Mouse (Mus musculus): Measurements from ENCODE around the gene Mrps34. TPM values are rescaled to one million over a fixed set of nuclear protein-coding genes. Genes with fewer than 3 reads are reported as not detected.
A peak's percentile ranks its signal among the peaks of the same experiment; 100 is the strongest.

Gene Mrps34
- total RNA-seq, 1 experiment from 2014 or later = 9.4 TPM

GRCm38 (mm10) chr17:24937266-24937665, 42.4 kb downstream of the Mrps34 start:
- ATAC-seq (ENCODE audit: extremely low read depth, insufficient number of reproducible peaks, low FRiP score, poor library complexity, severe bottlenecking) = no peak

DNA sequence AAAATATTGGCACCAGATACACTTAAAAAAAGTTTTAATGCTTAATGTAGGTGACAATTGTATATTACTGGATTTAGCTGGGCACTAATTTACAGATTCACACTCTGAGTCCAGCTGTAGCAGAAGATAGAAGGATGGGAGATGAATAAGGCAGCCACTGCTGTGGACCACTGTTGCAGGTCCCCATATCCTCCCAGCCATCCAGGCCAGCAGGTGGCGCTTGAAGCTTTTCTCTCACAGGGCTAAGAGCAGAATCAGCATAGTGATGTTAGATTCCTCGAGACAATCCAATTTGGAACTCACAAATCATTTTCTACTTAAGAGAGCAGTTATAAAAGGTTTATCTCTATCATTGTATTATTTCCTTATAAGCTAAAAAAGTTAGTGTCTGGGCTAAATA, 47.5 kb downstream of the Mrps34 start:
- ATAC-seq (ENCODE audit: extremely low read depth, insufficient number of reproducible peaks, low FRiP score, poor library complexity, severe bottlenecking) = peak; percentile 73

GRCm38 (mm10) chr17:24943036-24943435, 48.1 kb downstream of the Mrps34 start:
- ATAC-seq (ENCODE audit: extremely low read depth, insufficient number of reproducible peaks, low FRiP score, poor library complexity, severe bottlenecking) = no peak

DNA sequence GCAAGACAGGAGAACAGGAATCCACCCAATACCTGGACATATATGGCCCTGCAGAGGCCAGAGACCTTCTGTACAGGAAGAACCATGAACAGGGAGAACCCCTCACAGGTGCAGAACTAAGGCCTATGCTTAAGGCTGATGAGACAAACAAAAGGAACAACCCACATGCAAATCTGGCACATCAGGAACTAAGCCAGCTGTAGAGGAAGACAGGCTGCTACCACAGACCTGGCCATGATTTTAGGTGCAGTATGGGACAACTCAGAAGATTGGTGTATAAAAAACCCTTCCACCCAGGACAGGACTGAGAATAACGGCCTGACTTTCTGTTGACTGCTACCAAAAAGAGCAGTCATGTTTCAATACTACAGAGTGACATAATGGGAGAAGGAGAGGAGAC, 48.7 kb downstream of the Mrps34 start:
- ATAC-seq (ENCODE audit: extremely low read depth, insufficient number of reproducible peaks, low FRiP score, poor library complexity, severe bottlenecking) = peak; percentile 63

Other genes starting within 250 kb of the Mrps34 start
- gene Slc9a3r2, start 244.8 kb upstream of the Mrps34 start, total RNA-seq (2017) = 0.37 and 0.58 TPM in 2 replicates
- gene Npw, start 236.7 kb upstream of the Mrps34 start, total RNA-seq (2017) = not detected in 2 replicates
- 17.6 and 21.4 TPM in 2 replicates for gene Zfp598, start 225.4 kb upstream of the Mrps34 start, total RNA-seq (2017)
- 0.25 TPM in 1 of 2 replicates, not detected in the other for gene Syngr3, start 205.2 kb upstream of the Mrps34 start, total RNA-seq (2017)
- 17.1 and 23.3 TPM in 2 replicates for gene Gfer, start 199.0 kb upstream of the Mrps34 start, total RNA-seq (2017)
- 0.86 and 1.6 TPM in 2 replicates for gene Noxo1, start 198.9 kb upstream of the Mrps34 start, total RNA-seq (2017)
- 10.1 and 10.4 TPM in 2 replicates for gene Tbl3, start 187.5 kb upstream of the Mrps34 start, total RNA-seq (2017)
- gene Rnf151, start 177.1 kb upstream of the Mrps34 start, total RNA-seq (2017) = 0.86 TPM in 1 of 2 replicates, not detected in the other
- 574 and 580 TPM in 2 replicates for gene Rps2, start 177.0 kb upstream of the Mrps34 start, total RNA-seq (2017)
- 107 and 119 TPM in 2 replicates for gene Ndufb10, start 170.6 kb upstream of the Mrps34 start, total RNA-seq (2017)
- gene Rpl3l, start 167.3 kb upstream of the Mrps34 start, total RNA-seq (2017) = 1.5 and 4.0 TPM in 2 replicates
- gene Msrb1, start 158.5 kb upstream of the Mrps34 start, total RNA-seq (2017) = 818 and 923 TPM in 2 replicates
- 0.58 TPM in 1 of 2 replicates, not detected in the other for gene Hs3st6, start 142.1 kb upstream of the Mrps34 start, total RNA-seq (2017)
- gene Meiob, start 90.8 kb upstream of the Mrps34 start, total RNA-seq (2017) = not detected in 2 replicates
- 17.9 and 28.0 TPM in 2 replicates for gene Hagh, start 55.0 kb upstream of the Mrps34 start, total RNA-seq (2017)
- 2.9 and 4.0 TPM in 2 replicates for gene Fahd1, start 44.8 kb upstream of the Mrps34 start, total RNA-seq (2017)
- gene Igfals, start 29.1 kb upstream of the Mrps34 start, total RNA-seq (2017) = not detected in 2 replicates
- 26.3 and 32.4 TPM in 2 replicates for gene Nubp2, start 8.8 kb upstream of the Mrps34 start, total RNA-seq (2017)
- 19.7 and 24.6 TPM in 2 replicates for gene Spsb3, start 8.5 kb upstream of the Mrps34 start, total RNA-seq (2017)
- 26.3 and 30.2 TPM in 2 replicates for gene Eme2, start within 50 bp of the Mrps34 start, total RNA-seq (2017)
- 26.1 and 34.3 TPM in 2 replicates for gene Nme3, start 1.4 kb downstream of the Mrps34 start, total RNA-seq (2017)
- gene Mapk8ip3, start 41.9 kb downstream of the Mrps34 start, total RNA-seq (2017) = 115 and 127 TPM in 2 replicates
- 20.0 and 20.6 TPM in 2 replicates for gene Jpt2, start 65.6 kb downstream of the Mrps34 start, total RNA-seq (2017)
- gene Cramp1l, start 120.7 kb downstream of the Mrps34 start, total RNA-seq (2017) = 18.3 and 20.7 TPM in 2 replicates
- gene Ift140, start 121.0 kb downstream of the Mrps34 start, total RNA-seq (2017) = 40.9 and 48.3 TPM in 2 replicates
- gene Tmem204, start 188.5 kb downstream of the Mrps34 start, total RNA-seq (2017) = not detected in 2 replicates
- gene Telo2, start 220.9 kb downstream of the Mrps34 start, total RNA-seq (2017) = 17.4 and 19.6 TPM in 2 replicates
- gene Ptx4, start 225.6 kb downstream of the Mrps34 start, total RNA-seq (2017) = not detected in 2 replicates
- gene Clcn7, start 238.3 kb downstream of the Mrps34 start, total RNA-seq (2017) = 21.5 and 25.0 TPM in 2 replicates

Data from neutrophil, adult 5-6 weeks (primary cell).